Mouse (Mus musculus) hindbrain, postnatal 0 days (tissue): ENCODE data around the gene Hsd11b2. TPM values are rescaled to one million over a fixed set of nuclear protein-coding genes. Genes with fewer than 3 reads are reported as not detected.

ENCODE experiments used
- ATAC-seq: fragments of 200-750 bp; cut with Nextera tagmentation; 2 replicates; pipeline ENCODE4 v1.8.0; 2017; ENCODE audit warnings: mild to moderate bottlenecking, moderate TSS enrichment, moderate library complexity
- DNase-seq: peaks from one replicate; pipeline ENCODE4 v3.0.0-alpha.2; 2015; ENCODE audit warnings: low spot score
- H3K27ac ChIP-seq: fragments of 300-500 bp; sonication (generic); 2 replicates; pipeline ENCODE4 v1.5.1; 2014; ENCODE audit warnings: mild to moderate bottlenecking
- H3K27me3 ChIP-seq: fragments of 300-500 bp; sonication (generic); 2 replicates; pipeline ENCODE4 v1.6.1; 2014; ENCODE audit warnings: low read length, mixed read lengths; ENCODE audit not compliant: insufficient read depth
- H3K36me3 ChIP-seq: fragments of 300-500 bp; sonication (generic); 2 replicates; pipeline ENCODE4 v1.6.1; 2014; ENCODE audit warnings: low read length, mixed read lengths; ENCODE audit not compliant: insufficient read depth
- H3K4me1 ChIP-seq: fragments of 300-500 bp; sonication (generic); 2 replicates; pipeline ENCODE4 v1.6.1; 2014; ENCODE audit warnings: antibody characterized with exemption, low read length, mixed read lengths; ENCODE audit not compliant: insufficient read depth
- H3K4me2 ChIP-seq: fragments of 300-500 bp; sonication (generic); 2 replicates; pipeline ENCODE4 v1.6.1; 2014; ENCODE audit warnings: low read depth, mild to moderate bottlenecking, low read length, moderate library complexity, mixed read lengths
- H3K4me3 ChIP-seq: fragments of 300-500 bp; sonication (generic); 2 replicates; pipeline ENCODE4 v1.5.1; 2014; ENCODE audit warnings: low read length
- H3K9ac ChIP-seq: fragments of 300-500 bp; sonication (generic); replicated peaks from 2 replicates; pipeline ENCODE4 v1.6.1; 2014; ENCODE audit warnings: mild to moderate bottlenecking, low read length, moderate library complexity, mixed read lengths
- H3K9me3 ChIP-seq: fragments of 300-500 bp; sonication (generic); 2 replicates; pipeline ENCODE4 v1.6.1; 2016; ENCODE audit warnings: low read length, mixed read lengths
- CTCF ChIP-seq: IDR thresholded peaks from 2 replicates; pipeline ENCODE4 v1.5.1; 2016; ENCODE audit warnings: antibody characterized with exemption, control low read depth, low read depth
- WGBS: fragments of 180-500 bp; shearing (Covaris S2); extraction: QIAGEN DNeasy Blood & Tissue Kit; methylation state at CpG from one replicate; pipeline ENCODE4 v1.1.7; 2014; 5-methylcytosine and 5-hydroxymethylcytosine counted together
- polyA plus RNA-seq: library from polyadenylated mRNA; unstranded; fragments of >200 nt; fragmentation: Nextera tagmentation; extraction: Ambion mirVana; gene quantifications from 2 replicates; pipeline ENCODE4 v1.2.1, GENCODE M21; 2015
- total RNA-seq: library from RNA; depleted of rRNA; stranded (reverse); fragments of >200 nt; gene quantifications from 2 replicates; pipeline ENCODE4 v1.2.3, GENCODE M21; 2014

Gene Hsd11b2
- total and polyA plus RNA-seq, 2 experiments from 2014 or later, result 6.3 to 9.9 TPM

DNA sequence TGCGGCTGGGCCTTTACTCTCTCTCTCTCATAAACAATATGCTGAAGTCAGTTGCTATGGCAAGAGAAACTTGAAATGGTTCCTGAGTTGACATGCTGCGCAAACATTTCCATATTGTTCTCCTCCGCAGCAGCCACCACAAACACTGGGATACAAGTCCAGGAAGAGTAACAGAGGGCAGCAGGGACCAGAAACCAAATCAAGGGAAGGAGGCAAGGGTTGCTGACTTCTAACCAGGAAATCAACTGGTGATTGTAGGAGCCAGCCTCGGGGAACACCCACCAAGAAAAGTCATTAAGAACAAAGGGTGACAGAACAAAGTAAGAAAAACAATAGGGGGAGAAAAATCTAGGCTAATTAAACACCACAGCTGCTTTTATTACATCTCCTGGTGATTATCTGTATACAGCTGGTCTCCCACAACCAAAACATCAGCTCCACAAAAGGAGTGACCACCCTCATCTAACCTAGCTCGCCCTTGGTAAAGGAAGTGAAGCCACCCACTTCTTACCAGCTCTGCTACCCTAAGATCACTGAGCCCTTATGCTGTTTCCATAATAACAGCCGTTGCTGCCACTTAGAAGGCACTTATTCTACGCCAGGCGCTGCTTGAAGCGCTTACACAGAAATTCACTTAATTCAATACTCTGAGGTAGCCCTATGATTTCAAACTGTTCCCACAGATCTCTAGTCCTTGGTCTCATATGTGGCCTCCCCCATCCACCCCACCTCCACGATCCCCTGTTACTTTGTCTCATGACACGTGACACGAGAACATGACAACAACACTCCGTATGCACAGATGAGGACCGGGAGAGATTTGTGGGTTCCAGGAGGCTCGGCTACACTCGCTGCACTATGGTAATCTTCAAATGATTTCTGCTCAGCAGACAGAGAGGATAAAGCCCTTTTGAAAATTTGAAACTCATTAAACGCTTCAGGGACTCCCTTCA is 22.9 kb upstream of the Hsd11b2 start:
- no peak for TF ChIP-seq CTCF
- no peak for DNase-seq
- Histone ChIP-seq H3K36me3 (no peaks in the 10 kb centered on the region), H3K4me2 (peak overlapping the region; percentile 97), H3K4me3 (peak overlapping the region; percentile 89), H3K9ac (peak overlapping the region; percentile 93), H3K27ac (peak overlapping the region; percentile 89; the same call in 1 of the 2 replicates), H3K27me3 (no peaks in the 10 kb centered on the region), H3K9me3 (no peaks in the 10 kb centered on the region), H3K4me1 (peaks cover 18% of the 10 kb centered on the region)
- 21% methylated on average over 17 of the region's 17 CpGs for WGBS
- 0 out of 2 replicates have a peak, but pooled peaks have one; percentile 34 for ATAC-seq

DNA sequence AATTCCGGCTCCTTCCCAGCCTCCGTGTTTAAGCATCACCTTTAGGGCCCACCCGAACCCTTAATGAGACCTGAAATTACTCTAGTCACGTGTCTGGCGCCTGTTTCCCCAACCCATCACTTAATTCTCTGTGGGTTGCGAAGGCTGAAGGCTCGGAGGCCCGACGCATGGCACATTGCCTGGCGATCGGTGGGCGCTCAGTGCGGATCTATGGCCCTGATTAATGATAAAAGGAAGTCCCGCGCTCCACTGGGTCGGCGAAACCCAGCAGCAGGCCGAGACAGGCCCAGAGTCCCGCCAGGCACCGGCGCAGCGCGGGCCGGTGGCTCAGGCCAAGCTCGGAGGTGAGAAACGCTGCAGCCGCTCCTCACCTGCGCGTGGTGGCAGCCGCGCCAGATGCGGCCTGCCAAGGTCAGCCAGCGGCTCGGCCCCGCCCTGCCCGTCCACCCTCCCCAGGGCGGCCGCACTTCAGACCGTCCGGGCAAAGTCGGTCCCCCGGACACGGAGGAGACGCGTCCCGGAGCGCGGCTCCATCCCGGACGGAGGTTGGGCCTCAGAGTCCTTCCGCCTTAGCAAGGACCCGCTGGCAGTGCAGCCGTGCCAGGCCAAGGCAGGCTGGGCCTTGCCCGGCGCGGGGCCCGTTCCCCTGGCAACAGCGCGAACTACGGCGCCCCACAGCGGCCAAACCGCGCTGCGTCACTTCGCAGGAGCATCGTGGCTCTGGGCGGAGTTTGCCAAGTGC is 21.9 kb upstream of the Hsd11b2 start, which contains the start of gene Zdhhc1:
TSS of gene Zdhhc1 (minus strand) at position 464 of the 742 bp plus-strand sequence.
- DNase-seq (peak; percentile 93), ATAC-seq (peak; percentile 91)
- under 1% methylated on average over 65 of the region's 68 CpGs for WGBS
- peaks cover 18% of the 10 kb centered on the region for H3K4me1 ChIP-seq
- TF ChIP-seq CTCF, result peak; percentile 53
- H3K27ac ChIP-seq, result peak within 1 kb of the TSS; percentile 89
- H3K9ac ChIP-seq, result peak within 1 kb of the TSS; percentile 93
- no peaks in the 10 kb centered on the region for H3K27me3 ChIP-seq
- H3K36me3 ChIP-seq, result no peaks in the 10 kb centered on the region
- peak within 1 kb of the TSS; percentile 97 for H3K4me2 ChIP-seq
- peak within 1 kb of the TSS; percentile 89 for H3K4me3 ChIP-seq
- H3K9me3 ChIP-seq, result no peaks in the 10 kb centered on the region

DNA sequence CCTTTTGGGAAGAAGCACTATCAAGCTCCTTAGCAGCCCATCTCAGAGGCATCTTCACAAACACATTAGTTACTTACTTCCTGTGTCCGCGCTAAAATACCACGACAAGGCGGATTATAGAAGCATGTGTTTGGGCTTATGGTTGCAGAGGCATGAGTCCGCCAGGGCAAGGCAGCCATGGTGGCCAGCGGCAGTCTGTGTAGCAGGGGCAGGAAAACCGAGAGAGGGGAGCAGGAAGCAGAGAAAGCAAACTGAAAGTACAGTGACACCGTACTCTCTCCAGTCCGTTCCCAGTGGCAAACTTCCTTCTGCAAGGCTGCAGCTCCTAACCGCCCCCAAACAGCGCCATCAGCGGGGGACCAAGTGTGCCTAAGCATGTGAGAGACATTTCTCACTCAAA is 18.8 kb upstream of the Hsd11b2 start:
- H3K4me1 ChIP-seq, result peaks cover 18% of the 10 kb centered on the region
- no peak for ATAC-seq
- no peak overlapping the region for H3K4me3 ChIP-seq
- H3K9me3 ChIP-seq, result no peaks in the 10 kb centered on the region
- no peak for DNase-seq
- H3K4me2 ChIP-seq, result no peak overlapping the region
- no peak for TF ChIP-seq CTCF
- H3K36me3 ChIP-seq, result no peaks in the 10 kb centered on the region
- H3K27me3 ChIP-seq, result no peaks in the 10 kb centered on the region
- H3K9ac ChIP-seq, result no peak overlapping the region
- WGBS, result 75% methylated on average over 12 of the region's 12 CpGs
- H3K27ac ChIP-seq, result no peak overlapping the region

DNA sequence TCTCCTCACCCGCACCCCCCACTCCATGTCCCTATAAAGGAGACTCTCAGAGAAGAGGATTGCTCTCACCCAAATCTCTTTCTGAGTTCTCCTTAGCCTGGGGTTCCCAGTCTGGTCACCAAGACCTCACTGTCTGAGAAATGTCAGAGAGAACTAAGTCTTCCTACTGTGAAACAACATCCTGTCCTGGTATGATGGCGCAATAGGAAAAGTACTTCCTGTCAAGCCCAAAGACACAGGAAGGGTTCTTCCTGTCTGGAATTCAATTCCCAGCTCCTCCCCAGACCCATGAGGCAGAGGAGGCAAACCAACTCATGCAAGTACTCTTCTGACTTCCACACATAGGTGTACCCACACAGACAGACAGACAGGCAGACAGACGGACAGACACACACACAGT is 13.9 kb upstream of the Hsd11b2 start:
- no peak overlapping the region for H3K9ac ChIP-seq
- no peak overlapping the region for H3K4me3 ChIP-seq
- no peaks in the 10 kb centered on the region for H3K27me3 ChIP-seq
- DNase-seq (no peak), ATAC-seq (no peak)
- no peaks in the 10 kb centered on the region for H3K4me1 ChIP-seq
- 95% methylated on average over 3 of the region's 3 CpGs for WGBS
- TF ChIP-seq CTCF, result no peak
- H3K9me3 ChIP-seq, result no peaks in the 10 kb centered on the region
- no peaks in the 10 kb centered on the region for H3K36me3 ChIP-seq
- no peak overlapping the region for H3K4me2 ChIP-seq
- no peak overlapping the region for H3K27ac ChIP-seq

DNA sequence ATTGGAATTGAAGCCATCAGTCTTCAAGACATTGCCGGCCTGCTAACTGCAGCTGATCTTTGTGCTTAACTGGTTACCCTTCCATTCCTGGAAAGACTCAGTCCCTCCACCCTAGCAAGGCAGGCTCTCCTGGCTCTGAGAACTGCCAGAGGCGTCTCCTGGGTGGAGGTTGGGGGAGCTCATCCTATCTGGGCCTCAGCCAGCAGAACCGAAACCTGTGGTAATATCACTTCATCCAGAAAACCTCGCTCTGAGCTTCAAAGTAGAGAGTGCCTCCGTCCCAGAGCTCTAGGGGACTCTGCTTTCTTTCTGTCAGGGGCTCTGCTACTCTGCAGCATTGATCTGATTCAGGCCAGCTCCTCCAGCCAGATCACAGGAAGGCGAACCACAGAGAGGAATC is 11.6 kb upstream of the Hsd11b2 start:
- Histone ChIP-seq H3K36me3 (no peaks in the 10 kb centered on the region), H3K4me3 (no peak overlapping the region), H3K27ac (no peak overlapping the region), H3K9ac (no peak overlapping the region), H3K4me1 (no peaks in the 10 kb centered on the region), H3K4me2 (no peak overlapping the region), H3K27me3 (no peaks in the 10 kb centered on the region), H3K9me3 (no peaks in the 10 kb centered on the region)
- TF ChIP-seq CTCF, result no peak
- WGBS, result 77% methylated on average over 6 of the region's 6 CpGs
- DNase-seq (no peak), ATAC-seq (no peak)

DNA sequence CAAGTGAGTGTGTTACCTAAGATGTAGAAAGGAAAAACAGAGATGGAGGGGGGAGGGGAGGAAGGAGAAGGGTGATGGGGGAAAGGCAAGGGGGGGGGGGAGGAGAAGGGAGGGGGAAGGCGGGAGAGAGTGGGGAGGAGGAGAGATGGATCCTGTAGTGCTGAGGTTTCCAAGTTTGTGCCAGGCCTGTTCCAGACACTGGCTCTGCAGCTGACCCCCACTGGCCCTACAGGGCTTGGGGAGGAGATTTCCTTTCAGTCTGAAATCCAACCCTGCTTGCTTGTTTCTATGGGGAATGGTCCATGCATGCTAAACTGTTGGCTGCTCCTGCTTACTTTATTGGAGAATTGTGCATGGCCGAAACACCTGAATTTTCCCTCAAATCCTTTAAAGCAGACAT is 9.8 kb upstream of the Hsd11b2 start:
- Histone ChIP-seq H3K4me2 (no peak overlapping the region), H3K9ac (no peak overlapping the region), H3K36me3 (no peaks in the 10 kb centered on the region), H3K4me3 (no peak overlapping the region), H3K9me3 (no peaks in the 10 kb centered on the region), H3K4me1 (no peaks in the 10 kb centered on the region), H3K27ac (0 out of 2 replicates have a peak overlapping the region, but pooled peaks have one; percentile 12), H3K27me3 (no peaks in the 10 kb centered on the region)
- ATAC-seq, result peak; percentile 45; the same call in 1 of the 2 replicates
- no peak for TF ChIP-seq CTCF
- peak; percentile 50 for DNase-seq
- 30% methylated on average over 1 of the region's 2 CpGs for WGBS
